Mouse (Mus musculus) heart, postnatal 0 days (tissue): ENCODE data around the gene Slc16a10.

Experiments
- CTCF ChIP-seq: IDR thresholded peaks from 2 replicates; pipeline ENCODE4 v1.5.1; 2016; ENCODE audit warnings: antibody characterized with exemption, control low read depth, low read depth
- EP300 ChIP-seq: IDR thresholded peaks from 2 replicates; pipeline ENCODE4 v1.6.1; 2016; ENCODE audit warnings: antibody characterized with exemption, low read depth

- TF ChIP-seq CTCF = no peak
- no peak for TF ChIP-seq EP300
Measured at GRCm38 (mm10) chr10:40097519-40097918, 44.5 kb downstream of the Slc16a10 start.
